Mouse (Mus musculus) forebrain, embryonic 14.5 days (tissue): Measurements from ENCODE around the gene Ankrd33b. TPM values are rescaled to one million over a fixed set of nuclear protein-coding genes. Genes with fewer than 3 reads are reported as not detected.
A peak's percentile ranks its signal among the peaks of the same experiment; 100 is the strongest.

Experiments used
- ATAC-seq: fragments of 200-750 bp; cut with Nextera tagmentation; 2 replicates; pipeline ENCODE4 v1.8.0; 2017; ENCODE audit warnings: mild to moderate bottlenecking, moderate library complexity
- DNase-seq: peaks from one replicate; pipeline ENCODE4 v3.0.0-alpha.2; 2015; ENCODE audit warnings: low spot score
- H3K27ac ChIP-seq: fragments of 300-500 bp; sonication (generic); 2 replicates; pipeline ENCODE4 v1.5.1; 2014; ENCODE audit warnings: low read depth, mild to moderate bottlenecking, control low read depth, low read length, moderate library complexity
- H3K27me3 ChIP-seq: fragments of 300-500 bp; sonication (generic); replicated peaks from 2 replicates; pipeline ENCODE4 v1.6.1; 2014; ENCODE audit warnings: low read length, control low read depth, mixed read lengths; ENCODE audit not compliant: control insufficient read depth, insufficient read depth
- H3K36me3 ChIP-seq: fragments of 300-500 bp; sonication (generic); 2 replicates; pipeline ENCODE4 v1.6.1; 2014; ENCODE audit warnings: low read length, control low read depth; ENCODE audit not compliant: control insufficient read depth, insufficient read depth
- H3K4me1 ChIP-seq: fragments of 300-500 bp; sonication (generic); 2 replicates; pipeline ENCODE4 v1.6.1; 2014; ENCODE audit warnings: antibody characterized with exemption, low read length, control low read depth; ENCODE audit not compliant: control insufficient read depth, insufficient read depth
- H3K4me2 ChIP-seq: fragments of 300-500 bp; sonication (generic); 2 replicates; pipeline ENCODE4 v1.6.1; 2014; ENCODE audit warnings: mild to moderate bottlenecking, control low read depth, low read length
- H3K4me3 ChIP-seq: fragments of 300-500 bp; sonication (generic); 2 replicates; pipeline ENCODE4 v1.5.1; 2014; ENCODE audit warnings: low read depth, low read length, control low read depth
- H3K9ac ChIP-seq: fragments of 300-500 bp; sonication (generic); 2 replicates; pipeline ENCODE4 v1.6.1; 2014; ENCODE audit warnings: mild to moderate bottlenecking, low read length, control low read depth, moderate library complexity
- H3K9me3 ChIP-seq: fragments of 300-500 bp; sonication (generic); replicated peaks from 2 replicates; pipeline ENCODE4 v1.6.1; 2016; ENCODE audit warnings: low read length, control low read depth, mixed read lengths; ENCODE audit not compliant: control insufficient read depth
- WGBS: fragments of 180-500 bp; shearing (Covaris S2); extraction: QIAGEN DNeasy Blood & Tissue Kit; methylation state at CpG from one replicate; pipeline ENCODE4 v1.1.7; 2014; 5-methylcytosine and 5-hydroxymethylcytosine counted together
- polyA plus RNA-seq: library from polyadenylated mRNA; unstranded; fragments of >200 nt; fragmentation: Nextera tagmentation; extraction: Ambion mirVana; gene quantifications from 2 replicates; pipeline ENCODE4 v1.2.1, GENCODE M21; 2014

Gene Ankrd33b
- polyA plus RNA-seq, 1 experiment from 2014 or later, result 0.70 TPM

DNA sequence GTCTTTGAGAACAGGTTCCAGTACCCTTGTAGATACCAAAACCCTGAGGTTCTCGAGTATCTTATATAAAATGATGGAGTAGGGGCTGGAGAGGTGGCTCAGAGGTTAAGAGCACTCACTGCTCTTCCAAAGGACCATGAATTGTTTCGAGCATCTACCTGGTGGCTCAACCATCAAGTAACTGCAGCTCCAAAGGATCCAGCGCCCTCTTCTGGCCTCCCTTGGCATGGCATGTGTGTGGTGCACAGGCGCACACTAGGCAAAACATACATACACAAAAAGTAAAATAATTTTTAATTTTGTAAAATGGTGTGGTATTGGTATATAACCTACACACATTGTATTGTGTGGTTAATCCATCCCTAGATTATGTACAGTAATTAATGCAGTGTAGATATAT is 43.8 kb downstream of the Ankrd33b start:
- H3K4me3 ChIP-seq, result no peak overlapping the region
- 85% methylated on average over 4 of the region's 4 CpGs for WGBS
- H3K4me2 ChIP-seq, result no peak overlapping the region
- no peaks in the 10 kb centered on the region for H3K27me3 ChIP-seq
- H3K4me1 ChIP-seq, result peaks cover 9% of the 10 kb centered on the region
- no peak overlapping the region for H3K27ac ChIP-seq
- no peaks in the 10 kb centered on the region for H3K9me3 ChIP-seq
- DNase-seq (no peak), ATAC-seq (no peak)
- no peaks in the 10 kb centered on the region for H3K36me3 ChIP-seq
- no peak overlapping the region for H3K9ac ChIP-seq

DNA sequence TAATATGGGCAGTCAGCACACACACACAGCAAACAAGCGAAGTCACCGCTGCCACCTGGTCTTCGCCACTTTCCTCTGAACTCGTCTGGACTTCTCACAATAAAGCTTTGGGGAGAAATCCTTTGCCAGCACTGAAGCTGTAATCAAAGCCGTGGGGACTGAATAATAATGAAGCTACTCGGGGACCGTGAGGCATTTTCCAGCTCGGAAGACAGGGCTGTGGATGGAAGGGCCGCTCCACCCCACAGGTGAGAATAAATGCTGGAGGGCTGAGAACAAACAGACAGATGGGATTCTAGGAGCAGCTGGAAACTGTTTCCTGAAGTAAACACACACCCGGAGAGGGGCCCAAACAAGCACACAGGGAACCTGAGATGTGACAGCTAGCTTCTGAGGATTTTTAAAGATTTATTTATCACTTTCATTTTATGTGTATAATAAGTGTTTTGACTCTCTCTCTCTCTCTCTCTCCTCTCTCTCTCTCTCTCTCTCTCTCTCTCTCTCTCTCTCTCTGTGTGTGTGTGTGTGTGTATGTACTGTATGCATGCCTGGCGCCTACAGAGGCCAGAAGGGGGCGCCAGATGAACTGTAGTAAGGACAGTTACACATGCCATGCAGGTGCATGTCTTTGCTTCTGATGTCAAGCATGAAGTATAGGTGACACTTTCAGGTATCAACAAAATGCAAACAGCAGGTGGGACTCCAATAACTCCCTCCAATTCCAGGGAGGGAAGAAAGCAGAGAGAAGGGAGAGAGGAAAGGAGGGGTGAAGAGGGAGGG is 46.7 kb downstream of the Ankrd33b start:
- H3K4me1 ChIP-seq, result peaks cover 21% of the 10 kb centered on the region
- H3K27ac ChIP-seq, result no peak overlapping the region
- ATAC-seq (peak; percentile 59; the same call in 1 of the 2 replicates), DNase-seq (peak; percentile 57)
- H3K9me3 ChIP-seq, result no peaks in the 10 kb centered on the region
- no peak overlapping the region for H3K4me3 ChIP-seq
- H3K36me3 ChIP-seq, result no peaks in the 10 kb centered on the region
- no peak overlapping the region for H3K4me2 ChIP-seq
- WGBS, result 37% methylated on average over 12 of the region's 12 CpGs
- no peak overlapping the region for H3K9ac ChIP-seq
- H3K27me3 ChIP-seq, result no peaks in the 10 kb centered on the region

DNA sequence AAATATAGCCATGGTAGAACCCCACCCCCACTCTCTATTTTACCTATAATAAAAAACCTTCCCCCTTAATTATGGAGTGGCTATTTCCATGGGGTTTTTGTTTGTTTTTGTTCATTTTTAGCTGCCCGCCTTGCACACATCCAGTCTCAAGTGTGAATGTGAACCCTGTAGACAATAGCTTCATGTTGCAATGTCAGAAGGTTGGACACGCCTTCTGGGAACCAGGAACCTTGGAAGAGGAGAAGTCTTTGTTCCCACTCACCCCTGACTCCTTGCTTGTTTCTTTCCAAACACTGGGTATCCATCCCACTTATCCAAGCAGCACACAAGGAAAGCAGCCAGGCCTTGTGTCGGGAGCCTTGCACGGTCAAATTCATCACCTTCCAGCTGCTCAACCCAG is 48.5 kb downstream of the Ankrd33b start:
- Histone ChIP-seq H3K27ac (no peak overlapping the region), H3K4me2 (no peak overlapping the region), H3K27me3 (no peaks in the 10 kb centered on the region), H3K4me1 (peaks cover 21% of the 10 kb centered on the region), H3K4me3 (no peak overlapping the region), H3K9ac (no peak overlapping the region), H3K9me3 (no peaks in the 10 kb centered on the region), H3K36me3 (no peaks in the 10 kb centered on the region)
- DNase-seq, result no peak
- 62% methylated on average over 4 of the region's 4 CpGs for WGBS
- ATAC-seq, result no peak

DNA sequence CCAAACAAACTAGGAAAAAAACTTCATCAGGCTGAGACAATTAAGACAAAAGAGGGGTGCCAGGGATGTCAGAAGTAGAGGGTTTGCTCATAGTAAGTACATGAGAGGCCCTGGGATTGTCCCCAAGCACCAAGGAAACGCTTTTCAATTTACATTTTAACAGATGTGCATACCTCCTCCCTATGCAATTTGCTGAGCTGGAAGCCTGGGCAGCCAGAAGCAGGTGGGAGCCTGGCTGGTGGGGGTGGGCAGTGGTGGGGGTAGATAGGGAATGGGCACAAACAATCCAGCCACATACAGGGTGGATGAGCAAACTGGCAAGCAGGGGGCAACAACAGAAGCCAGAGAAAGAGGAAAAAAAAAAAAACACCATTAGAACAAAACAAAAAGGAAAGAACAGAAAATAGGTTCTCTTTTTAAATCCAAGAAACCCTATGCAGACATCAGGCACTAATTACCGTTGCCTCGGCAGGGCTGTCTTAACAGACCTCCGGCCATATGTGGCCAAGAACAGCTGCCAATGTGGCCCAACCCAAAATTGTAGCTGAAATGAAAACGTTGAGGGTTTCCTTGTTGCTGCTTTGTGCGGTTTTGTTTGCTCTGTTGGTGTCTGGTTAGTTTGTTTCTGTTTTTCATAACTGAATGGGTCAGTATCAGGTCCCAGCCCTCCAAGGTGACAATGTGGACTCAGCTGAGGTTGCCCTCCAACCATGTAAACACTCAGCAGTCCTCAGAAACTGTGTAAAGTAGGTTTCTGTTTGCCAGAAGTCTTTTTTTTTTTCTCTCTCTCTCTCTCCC is 49.2 kb downstream of the Ankrd33b start:
- Histone ChIP-seq H3K9me3 (no peaks in the 10 kb centered on the region), H3K4me3 (no peak overlapping the region), H3K4me1 (peaks cover 21% of the 10 kb centered on the region), H3K27me3 (no peaks in the 10 kb centered on the region), H3K9ac (no peak overlapping the region), H3K36me3 (no peaks in the 10 kb centered on the region), H3K4me2 (no peak overlapping the region), H3K27ac (peak overlapping the region; percentile 41; the same call in 1 of the 2 replicates)
- ATAC-seq, result no peak
- peak; percentile 55 for DNase-seq
- WGBS, result 22% methylated on average over 6 of the region's 6 CpGs

DNA sequence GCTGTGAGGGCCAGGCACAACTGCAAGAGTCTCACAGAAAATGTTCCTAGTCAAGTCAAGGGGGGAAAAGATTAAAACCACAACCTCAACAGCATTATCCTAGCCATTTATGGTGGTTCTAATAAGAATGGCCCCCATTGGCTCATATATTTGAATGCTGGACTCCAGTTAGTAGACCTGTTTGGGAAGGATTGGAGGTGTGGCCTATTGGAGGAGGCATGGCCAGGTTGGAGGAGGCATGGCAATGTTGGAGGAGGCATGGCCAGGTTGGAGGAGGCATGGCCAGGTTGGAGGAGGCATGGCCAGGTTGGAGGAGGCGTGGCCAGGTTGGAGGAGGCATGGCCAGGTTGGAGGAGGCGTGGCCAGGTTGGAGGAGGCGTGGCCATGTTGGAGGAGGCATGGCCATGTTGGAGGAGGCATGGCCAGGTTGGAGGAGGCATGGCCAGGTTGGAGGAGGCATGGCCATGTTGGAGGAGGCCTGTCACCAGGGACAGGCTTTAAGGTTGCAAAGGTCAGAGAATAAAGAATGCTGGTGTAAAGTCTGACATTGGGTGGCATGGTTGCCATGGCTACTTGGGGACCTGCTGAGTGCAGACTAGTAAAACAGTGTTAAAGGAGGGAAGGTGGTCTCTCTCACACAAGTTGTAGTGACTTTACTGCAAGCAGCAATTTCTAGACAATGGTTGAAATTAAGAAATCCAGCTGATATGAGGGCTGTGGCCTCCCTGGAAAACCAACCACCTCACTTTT is 50.3 kb downstream of the Ankrd33b start:
- H3K4me1 ChIP-seq, result peaks cover 21% of the 10 kb centered on the region
- H3K9me3 ChIP-seq, result no peaks in the 10 kb centered on the region
- no peaks in the 10 kb centered on the region for H3K36me3 ChIP-seq
- no peaks in the 10 kb centered on the region for H3K27me3 ChIP-seq
- no peak for ATAC-seq
- DNase-seq, result no peak
- H3K4me2 ChIP-seq, result no peak overlapping the region
- no peak overlapping the region for H3K9ac ChIP-seq
- no peak overlapping the region for H3K27ac ChIP-seq
- 93% methylated on average over 3 of the region's 3 CpGs for WGBS
- H3K4me3 ChIP-seq, result no peak overlapping the region

DNA sequence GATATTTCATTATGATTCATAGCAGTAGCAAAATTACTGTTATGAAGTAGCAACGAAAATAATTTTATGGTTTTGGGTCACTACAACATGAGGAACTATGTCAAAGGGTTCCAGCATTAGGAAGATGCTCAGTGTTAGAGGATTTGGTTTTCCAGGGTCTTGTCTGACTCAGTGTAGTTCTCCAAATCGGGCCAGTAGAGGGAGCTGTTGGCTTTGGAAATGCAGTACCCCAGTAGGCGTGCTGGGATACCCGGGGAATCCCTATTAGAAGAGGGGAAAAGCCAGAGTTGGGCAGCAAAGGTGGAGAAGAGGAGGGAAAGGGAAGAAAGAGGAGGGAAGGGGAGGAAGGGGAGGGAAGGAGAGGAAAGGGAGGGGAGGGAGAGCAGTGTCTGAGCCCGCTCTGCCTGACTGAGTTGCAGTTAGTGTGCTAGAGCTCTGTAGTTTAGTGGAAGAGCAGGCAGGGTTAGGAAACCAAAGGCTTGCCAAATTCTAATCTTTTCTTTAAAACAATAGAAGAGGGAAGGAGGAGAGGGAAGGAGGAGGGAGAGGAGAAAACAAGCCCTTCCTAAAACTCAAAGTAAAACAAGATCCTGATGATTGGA is 51.8 kb downstream of the Ankrd33b start:
- peaks cover 21% of the 10 kb centered on the region for H3K4me1 ChIP-seq
- no peaks in the 10 kb centered on the region for H3K27me3 ChIP-seq
- H3K9me3 ChIP-seq, result no peaks in the 10 kb centered on the region
- peak; percentile 83 for ATAC-seq
- no peak overlapping the region for H3K4me2 ChIP-seq
- 3% methylated on average over 5 of the region's 5 CpGs for WGBS
- DNase-seq, result peak; percentile 93
- H3K27ac ChIP-seq, result no peak overlapping the region
- no peak overlapping the region for H3K9ac ChIP-seq
- H3K36me3 ChIP-seq, result no peaks in the 10 kb centered on the region
- H3K4me3 ChIP-seq, result no peak overlapping the region

DNA sequence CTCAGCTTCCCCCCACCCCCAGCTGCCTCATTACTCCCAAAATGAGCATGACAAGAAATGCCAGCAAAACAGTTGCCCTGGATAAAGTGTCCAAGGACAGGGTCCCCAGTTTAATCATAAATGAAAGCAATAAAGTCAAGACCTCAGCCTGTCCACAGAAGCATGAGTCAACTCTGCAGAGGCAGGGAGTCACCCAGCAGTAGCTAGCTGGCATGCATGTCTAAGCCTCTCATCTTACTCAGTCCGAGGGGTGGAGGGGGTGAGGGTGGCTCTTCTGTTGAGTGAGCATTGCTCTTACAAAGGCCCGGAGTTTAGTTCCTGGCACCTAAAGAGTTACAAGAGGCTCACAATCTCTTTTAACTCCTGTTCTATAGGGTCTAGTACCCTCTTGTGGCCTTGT is 55.5 kb downstream of the Ankrd33b start:
- Histone ChIP-seq H3K4me3 (no peak overlapping the region), H3K9ac (no peak overlapping the region), H3K4me1 (no peaks in the 10 kb centered on the region), H3K36me3 (no peaks in the 10 kb centered on the region), H3K9me3 (peaks cover 2% of the 10 kb centered on the region; the same call in 1 of the 2 replicates), H3K4me2 (no peak overlapping the region), H3K27me3 (no peaks in the 10 kb centered on the region), H3K27ac (no peak overlapping the region)
- DNase-seq, result no peak
- no peak for ATAC-seq
- 72% methylated on average over 2 of the region's 2 CpGs for WGBS

DNA sequence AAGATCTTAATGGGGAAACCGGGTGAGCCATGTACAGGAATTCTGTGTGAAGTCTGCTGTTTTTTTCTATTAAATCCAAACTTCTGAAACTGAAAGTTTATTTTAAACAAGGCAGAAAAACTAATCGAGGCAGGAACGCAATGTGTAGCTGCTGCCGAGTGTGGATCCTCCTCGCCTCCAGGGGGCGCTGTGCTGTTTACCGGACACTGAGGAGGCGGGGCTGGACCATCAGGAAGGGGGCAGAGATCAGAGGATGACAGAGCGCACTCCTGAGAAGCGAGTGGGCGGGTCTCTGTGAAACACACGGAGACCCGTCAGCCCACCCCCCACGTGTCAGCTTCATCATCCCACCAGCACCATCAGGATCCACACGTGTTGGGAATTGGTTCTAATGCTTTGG is 58.0 kb downstream of the Ankrd33b start:
- Histone ChIP-seq H3K9ac (no peak overlapping the region), H3K4me2 (no peak overlapping the region), H3K4me3 (no peak overlapping the region), H3K9me3 (peaks cover 2% of the 10 kb centered on the region; the same call in 1 of the 2 replicates), H3K36me3 (no peaks in the 10 kb centered on the region), H3K27ac (no peak overlapping the region), H3K4me1 (no peaks in the 10 kb centered on the region), H3K27me3 (no peaks in the 10 kb centered on the region)
- 71% methylated on average over 15 of the region's 15 CpGs for WGBS
- ATAC-seq (no peak), DNase-seq (no peak)
